Mouse (Mus musculus) gastrocnemius, postnatal 36 days (tissue): ENCODE data around the gene Cox10. TPM values are rescaled to one million over a fixed set of nuclear protein-coding genes. Genes with fewer than 3 reads are reported as not detected.
"Not testable (repeated sequence)": the region's sequence is repeated elsewhere in the genome, so short reads cannot be mapped to it uniquely, and the experiment has no call there.

Source experiments
- DNase-seq, 2 experiments: peaks; one replicate each; pipeline ENCODE4 v3.0.0; 2022
- intact Hi-C: fragments of 180-260 bp; cut with DNase I; formaldehyde crosslinking; loops from one replicate; pipeline ENCODE4 v1.15.1; 2025
- long read RNA-seq, 2 experiments: library from polyadenylated mRNA; stranded (forward); transcript quantifications; one replicate each; pipeline ENCODE4 v2.0.0; 2021
- total RNA-seq, 2 experiments: library from RNA; stranded (reverse); gene quantifications; 2 replicates each; pipeline ENCODE4 v1.2.3; 2021

Cox10 gene
- 10 to 100 TPM; 39.7 to 41.2 TPM for total RNA-seq
- long read RNA-seq, experiment 1, transcript Cox10-201 (7 exons, 2,915 nt): major isoform, 64 of 79 reads
- long read RNA-seq, experiment 1, partial matches to known transcripts: 2 of 79 reads
- long read RNA-seq, experiment 1, other reads (novel, unspliced or antisense): 12 of 79 reads
- long read RNA-seq, experiment 2, transcript Cox10-201 (7 exons, 2,915 nt): major isoform, 62 of 77 reads
- long read RNA-seq, experiment 2, partial matches to known transcripts: 0 of 77 reads
- long read RNA-seq, experiment 2, other reads (novel, unspliced or antisense): 15 of 77 reads

GRCm38 (mm10) chr11:64078956-64079726 lies at the start of gene Cox10:
Cox10 (minus strand) TSS chr11:64079468.
- peak; percentile 76 to 79 for DNase-seq
- intact Hi-C loops: loop anchor here (5.0 kb wide), 1 partner anchor 157 kb away; the partner anchor contains the start of gene Hs3st3b1

GRCm38 (mm10) chr11:64128016-64128415 lies 48.7 kb upstream of the Cox10 start:
- intact Hi-C loops: no loop called here
- DNase-seq: no peak

- intact Hi-C loops: no loop called here
- no peak for DNase-seq
These were observed 46.2 kb upstream of the Cox10 start for GRCm38 (mm10) chr11:64125471-64125870.

GRCm38 (mm10) chr11:64123174-64123573 lies 43.9 kb upstream of the Cox10 start:
- intact Hi-C loops, DNase-seq: not testable (repeated sequence)

GRCm38 (mm10) chr11:64116711-64117110 lies 37.4 kb upstream of the Cox10 start:
- no peak for DNase-seq
- intact Hi-C loops: no loop called here

- intact Hi-C loops: no loop called here
- DNase-seq: no peak
These were observed 36.6 kb upstream of the Cox10 start for GRCm38 (mm10) chr11:64115822-64116221.

- intact Hi-C loops: no loop called here
- DNase-seq: no peak
These were observed 35.8 kb upstream of the Cox10 start for GRCm38 (mm10) chr11:64115101-64115500.

GRCm38 (mm10) chr11:64100060-64100459 lies 20.8 kb upstream of the Cox10 start:
- intact Hi-C loops: no loop called here

GRCm38 (mm10) chr11:64093058-64093457 lies 13.8 kb upstream of the Cox10 start:
- no peak for DNase-seq
- intact Hi-C loops: no loop called here

More at GRCm38 (mm10) chr11:64100060-64100459, 20.8 kb upstream of the Cox10 start:
- DNase-seq: no peak

GRCm38 (mm10) chr11:64091150-64091549 lies 11.9 kb upstream of the Cox10 start:
- intact Hi-C loops: no loop called here
- DNase-seq: no peak

- DNase-seq: no peak
- intact Hi-C loops: no loop called here
These were observed 10.4 kb upstream of the Cox10 start for GRCm38 (mm10) chr11:64089682-64090081.

- no peak for DNase-seq
- intact Hi-C loops: no loop called here
These were observed 6.6 kb upstream of the Cox10 start for GRCm38 (mm10) chr11:64085888-64086287.

GRCm38 (mm10) chr11:64079727-64080081 lies 436 bp upstream of the Cox10 start:
- intact Hi-C loops: loop anchor here (5.0 kb wide), 1 partner anchor 157 kb away; the partner anchor contains the start of gene Hs3st3b1

GRCm38 (mm10) chr11:64076212-64076611 lies 3.1 kb downstream of the Cox10 start:
- intact Hi-C loops: loop anchor here (5.0 kb wide), 1 partner anchor 154 kb away; the partner anchor contains the start of gene Hs3st3b1
- no peak for DNase-seq

More at GRCm38 (mm10) chr11:64079727-64080081, 436 bp upstream of the Cox10 start:
- no peak for DNase-seq

- intact Hi-C loops: no loop called here
- DNase-seq: no peak
These were observed 5.9 kb downstream of the Cox10 start for GRCm38 (mm10) chr11:64073379-64073778.

- no peak for DNase-seq
- intact Hi-C loops: no loop called here
These were observed 7.7 kb downstream of the Cox10 start for GRCm38 (mm10) chr11:64071536-64071935.

- DNase-seq: no peak
- intact Hi-C loops: no loop called here
These were observed 13.3 kb downstream of the Cox10 start for GRCm38 (mm10) chr11:64066001-64066400.

- DNase-seq: no peak
- intact Hi-C loops: no loop called here
These were observed 16.1 kb downstream of the Cox10 start for GRCm38 (mm10) chr11:64063130-64063529.

GRCm38 (mm10) chr11:64062226-64062625 lies 17.0 kb downstream of the Cox10 start:
- intact Hi-C loops: no loop called here
- DNase-seq: no peak

- DNase-seq: no peak
- intact Hi-C loops: no loop called here
These were observed 20.0 kb downstream of the Cox10 start for GRCm38 (mm10) chr11:64059305-64059704.

GRCm38 (mm10) chr11:64058474-64058873 lies 20.8 kb downstream of the Cox10 start:
- DNase-seq: no peak
- intact Hi-C loops: no loop called here

GRCm38 (mm10) chr11:64053371-64053770 lies 25.9 kb downstream of the Cox10 start:
- DNase-seq: no peak
- intact Hi-C loops: no loop called here
